Mouse (Mus musculus): Measurements from ENCODE around the gene Krt24.

Krt24 gene

DNA sequence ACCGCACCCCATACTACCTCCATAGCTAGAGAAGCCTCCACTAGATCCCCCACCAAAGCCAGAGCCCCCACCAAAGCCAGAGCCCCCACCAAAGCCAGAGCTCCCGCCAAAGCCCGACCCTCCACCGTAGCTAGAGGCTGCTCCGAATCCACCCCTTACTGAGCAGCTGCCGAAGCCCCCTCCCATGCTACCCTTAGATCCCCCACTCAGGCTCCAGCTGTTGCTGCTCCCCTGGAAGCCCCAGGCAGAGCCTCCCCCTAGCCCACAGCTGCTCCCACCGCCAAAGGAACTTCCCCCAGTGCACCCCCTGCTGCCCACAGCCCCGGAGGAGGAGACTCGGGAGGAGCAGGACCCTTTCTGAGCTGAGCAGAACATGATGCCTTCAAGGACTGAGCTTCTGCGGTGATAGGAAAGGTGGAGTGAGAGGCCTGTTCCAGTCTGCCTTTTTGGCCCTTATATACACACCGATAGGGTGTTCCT is at the start of gene Krt24:
TSS of gene Krt24 (minus strand) at position 430 of the 480 bp plus-strand sequence.
- no peak for ATAC-seq (ENCODE audit: low TSS enrichment)

DNA sequence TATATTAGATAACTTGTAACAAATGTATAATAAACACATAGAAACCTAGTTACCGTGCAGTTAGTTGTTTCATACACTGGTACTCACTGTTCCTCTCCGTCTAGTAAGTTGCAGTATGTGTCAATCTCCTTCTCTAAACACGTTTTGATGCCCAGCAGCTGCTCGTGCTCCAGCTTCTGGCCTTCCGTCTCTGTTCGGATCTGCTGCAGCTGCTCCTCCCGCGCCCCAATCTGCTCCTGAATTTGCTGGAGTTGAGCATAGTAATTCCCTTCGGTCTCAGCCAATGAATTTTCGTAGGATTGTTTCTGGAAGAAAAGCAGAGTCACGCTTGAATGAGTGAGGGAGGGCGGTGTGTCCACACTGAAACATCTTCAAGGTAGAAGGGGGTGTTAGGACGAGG is 48.4 kb upstream of the Krt24 start:
- peak; percentile 52; the same call in 1 of the 2 replicates for ATAC-seq (ENCODE audit: low TSS enrichment)

DNA sequence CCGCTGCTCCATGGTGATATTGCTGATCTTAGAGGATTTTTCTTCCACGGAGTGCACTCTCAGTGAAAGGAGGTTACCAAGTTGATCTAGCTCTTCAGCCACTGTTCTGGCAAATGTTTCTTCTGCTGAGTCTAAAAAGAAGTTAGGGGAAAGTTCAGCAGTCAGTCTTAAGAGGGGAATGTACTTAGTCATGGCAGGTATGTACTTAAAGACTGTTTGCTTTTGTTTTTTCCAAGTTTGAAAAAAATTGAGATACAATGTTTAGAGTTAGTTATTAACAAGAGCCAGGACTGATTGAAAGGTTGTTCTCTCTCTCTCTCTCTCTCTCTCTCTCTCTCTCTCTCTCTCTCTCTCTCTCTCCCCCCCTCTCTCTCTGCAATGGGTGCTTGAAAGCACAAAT is 44.6 kb upstream of the Krt24 start:
- ATAC-seq (ENCODE audit: low TSS enrichment): no peak

DNA sequence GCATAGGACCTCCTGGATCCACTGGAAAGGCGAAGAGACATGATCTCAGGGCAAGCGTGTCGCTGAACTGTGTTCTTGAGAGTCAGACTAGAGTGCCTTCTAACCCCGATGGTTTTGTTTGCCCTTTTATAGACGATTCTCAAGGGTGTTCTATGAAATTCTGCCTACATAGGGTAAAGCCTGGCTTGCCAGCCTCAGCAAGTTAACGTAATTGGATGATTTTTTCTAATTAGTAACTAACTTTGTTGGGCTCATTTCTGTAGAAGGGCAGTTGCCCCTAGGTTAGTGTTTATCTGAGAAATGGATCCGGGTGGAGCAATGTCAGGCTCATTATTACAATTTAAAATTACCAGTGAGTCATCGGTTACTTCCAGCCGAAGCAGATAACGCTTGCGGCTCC is 37.8 kb upstream of the Krt24 start, which contains the start of gene Krt25:
TSS of gene Krt25 (minus strand) at position 101 of the 400 bp plus-strand sequence.
- ATAC-seq (ENCODE audit: low TSS enrichment): no peak

DNA sequence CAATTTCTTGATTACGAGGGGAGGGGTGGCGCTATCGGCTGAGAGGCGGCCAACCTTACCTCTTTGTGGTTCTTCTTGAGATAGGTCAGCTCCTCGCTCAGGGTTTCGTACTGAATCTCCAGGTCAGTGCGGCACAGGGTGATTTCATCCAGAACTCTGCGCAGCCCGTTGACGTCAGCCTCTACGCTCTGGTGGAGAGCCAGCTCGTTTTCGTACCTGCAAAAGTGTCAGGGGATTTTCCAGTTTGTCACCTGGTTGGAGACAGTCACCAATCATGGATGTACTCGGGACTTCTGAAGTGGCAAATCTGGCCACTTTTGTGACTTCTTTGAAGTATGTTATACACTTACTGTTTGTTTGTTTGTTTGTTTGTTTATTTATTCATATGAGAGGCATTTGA is 36.0 kb upstream of the Krt24 start:
- no peak for ATAC-seq (ENCODE audit: low TSS enrichment)

DNA sequence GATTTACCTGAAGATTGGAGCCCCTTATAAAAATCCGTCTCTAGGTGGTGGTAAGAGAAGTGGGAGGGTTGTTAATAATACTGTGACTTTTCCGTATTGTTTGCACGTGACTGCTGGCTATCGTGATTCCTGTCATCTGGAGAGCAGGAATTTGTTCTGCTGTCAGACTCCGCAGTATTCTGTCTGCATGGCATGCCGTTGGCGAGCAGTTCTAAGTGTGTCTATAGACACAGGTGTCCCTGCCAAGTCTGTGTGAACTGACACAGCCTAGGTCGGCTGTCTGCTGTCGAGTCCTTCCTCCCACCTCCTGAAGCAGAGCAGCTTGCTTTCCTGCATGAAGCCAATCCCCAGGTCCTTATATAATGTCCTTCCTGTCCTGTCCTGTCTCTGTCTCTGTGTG is 34.1 kb upstream of the Krt24 start:
- ATAC-seq (ENCODE audit: low TSS enrichment): no peak

DNA sequence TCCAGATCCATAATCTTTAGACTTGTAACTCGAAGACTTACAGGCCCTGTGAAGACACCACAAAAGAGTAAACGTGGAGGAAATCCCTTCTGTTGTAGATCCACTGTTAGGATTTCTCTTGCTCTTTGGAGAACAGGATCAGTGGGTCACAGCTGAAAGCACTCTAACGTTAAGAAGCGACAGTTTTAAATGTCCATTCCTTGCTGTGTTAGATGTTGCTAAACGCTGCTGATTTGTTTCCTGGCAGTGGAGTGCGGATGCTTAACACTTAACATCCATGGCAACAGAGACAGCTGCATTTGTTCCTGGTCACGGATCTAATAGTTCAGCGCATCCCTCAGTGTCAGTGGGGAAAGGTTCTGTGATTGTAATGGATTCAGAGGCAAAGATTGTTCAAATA is 31.5 kb upstream of the Krt24 start:
- no peak for ATAC-seq (ENCODE audit: low TSS enrichment)

DNA sequence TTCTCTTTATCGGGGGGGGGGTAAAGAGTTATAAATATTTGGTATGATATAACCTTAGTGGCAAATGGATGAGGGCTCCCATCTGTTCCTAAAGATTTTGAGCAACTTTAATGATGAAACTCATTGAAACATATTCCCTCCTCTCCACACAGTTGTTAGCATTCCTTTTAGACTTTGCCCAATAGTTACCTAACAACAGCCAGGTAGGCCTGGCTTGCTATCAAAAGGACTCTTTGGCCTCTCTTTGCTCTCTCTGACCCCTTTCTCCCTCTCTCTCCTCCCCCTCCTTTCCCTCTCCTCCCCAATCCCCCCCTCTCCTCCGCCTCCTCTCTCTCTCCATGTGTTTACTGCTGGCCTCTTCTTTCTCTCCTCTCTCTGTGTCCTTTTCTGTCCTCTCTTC is 29.5 kb upstream of the Krt24 start:
- ATAC-seq (ENCODE audit: low TSS enrichment): no peak

DNA sequence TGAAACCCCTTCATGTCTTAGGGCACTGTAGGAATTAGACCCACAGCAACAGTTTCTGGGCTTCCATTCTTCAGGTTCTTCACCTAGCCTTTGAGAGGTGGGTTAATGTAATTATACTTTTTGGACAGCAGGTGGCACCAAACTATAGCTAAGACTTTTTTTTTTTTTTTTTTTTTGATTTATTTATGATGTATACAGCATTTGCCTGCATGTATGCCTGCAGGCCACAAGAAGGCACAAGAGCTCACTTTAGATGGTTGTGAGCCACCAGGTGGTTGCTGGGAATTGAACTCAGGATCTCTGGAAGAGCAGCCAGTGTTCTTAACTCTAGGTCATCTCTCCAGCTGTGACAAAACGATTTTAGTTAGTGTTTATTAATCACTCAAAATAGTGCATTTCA is 25.8 kb upstream of the Krt24 start:
- no peak for ATAC-seq (ENCODE audit: low TSS enrichment)

DNA sequence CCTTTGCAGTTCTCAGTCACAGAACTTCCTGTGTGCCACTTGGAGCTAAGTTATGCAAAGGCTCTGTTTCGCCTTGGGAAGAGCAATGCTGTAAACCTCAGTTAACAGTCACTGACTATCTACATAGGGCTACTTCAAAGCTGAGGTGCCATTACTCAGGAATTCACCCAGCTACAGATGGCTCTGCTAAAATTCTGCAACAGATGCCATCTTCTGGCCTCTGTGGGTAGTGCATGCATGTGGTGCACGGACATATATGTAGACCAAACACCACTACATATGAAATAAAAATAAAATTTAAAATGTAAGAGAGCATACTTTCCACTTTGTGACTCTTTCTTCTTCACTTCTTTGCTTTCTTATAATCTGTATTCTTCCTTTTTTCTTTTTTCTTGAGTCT is 22.5 kb upstream of the Krt24 start:
- ATAC-seq (ENCODE audit: low TSS enrichment): peak; percentile 70; the same call in 1 of the 2 replicates

DNA sequence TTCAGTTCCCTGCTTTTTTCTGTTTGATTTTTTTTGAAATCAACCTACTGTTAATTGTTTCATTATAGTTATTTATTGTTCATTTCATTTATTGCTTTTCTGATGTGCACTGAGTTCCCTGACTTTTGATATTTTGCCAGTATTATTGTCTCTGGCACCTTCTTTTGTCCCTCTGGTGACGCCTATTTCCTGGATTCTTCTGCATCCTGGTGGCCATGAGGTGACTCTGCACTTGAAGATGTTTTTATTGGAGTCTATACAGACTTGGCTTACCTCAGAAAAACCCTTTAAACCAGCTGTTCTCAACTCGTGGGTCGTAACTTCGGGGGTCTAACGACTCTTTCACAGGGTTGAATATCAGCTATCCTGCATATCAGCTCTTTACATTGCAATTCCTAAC is 10.0 kb upstream of the Krt24 start:
- ATAC-seq (ENCODE audit: low TSS enrichment): no peak

DNA sequence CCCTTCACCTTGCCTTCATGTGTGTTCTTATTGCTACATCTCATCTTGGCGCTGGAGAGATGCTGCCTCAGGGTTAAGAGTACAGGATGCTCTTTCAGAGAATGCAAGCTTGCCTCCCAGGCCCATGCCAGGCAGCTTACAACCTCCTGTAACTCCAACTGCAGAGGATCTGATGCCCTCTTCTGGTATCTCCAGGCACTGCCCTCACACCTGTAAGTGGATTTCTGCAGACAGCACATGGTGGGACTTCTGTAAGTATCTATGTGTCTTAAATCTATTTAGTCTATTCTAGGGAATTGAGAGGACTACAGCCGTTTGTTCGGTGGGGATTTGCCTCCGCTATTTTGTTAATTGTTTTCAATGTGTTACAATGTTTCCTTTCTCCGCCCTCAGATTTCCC is 7.8 kb upstream of the Krt24 start:
- ATAC-seq (ENCODE audit: low TSS enrichment): peak; percentile 74; the same call in 1 of the 2 replicates

DNA sequence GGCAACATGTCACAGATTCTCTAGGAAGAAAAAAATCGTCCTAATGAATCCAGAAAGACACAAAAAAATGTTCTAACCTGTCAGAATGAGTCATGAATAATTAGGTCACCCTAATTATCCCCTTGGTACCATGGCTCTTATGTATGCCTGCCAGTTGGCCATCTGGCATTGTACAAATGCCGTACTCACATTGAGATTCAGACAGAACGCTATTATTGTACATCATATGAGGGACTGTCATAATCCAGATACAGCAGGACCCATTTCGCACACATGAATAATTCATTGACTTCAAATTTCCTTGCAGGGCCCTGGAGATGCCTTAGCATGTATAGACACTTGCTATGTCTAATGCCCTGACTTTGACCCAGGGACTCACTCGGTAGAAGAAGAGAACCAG is 1.1 kb downstream of the Krt24 start:
- ATAC-seq (ENCODE audit: low TSS enrichment): no peak

DNA sequence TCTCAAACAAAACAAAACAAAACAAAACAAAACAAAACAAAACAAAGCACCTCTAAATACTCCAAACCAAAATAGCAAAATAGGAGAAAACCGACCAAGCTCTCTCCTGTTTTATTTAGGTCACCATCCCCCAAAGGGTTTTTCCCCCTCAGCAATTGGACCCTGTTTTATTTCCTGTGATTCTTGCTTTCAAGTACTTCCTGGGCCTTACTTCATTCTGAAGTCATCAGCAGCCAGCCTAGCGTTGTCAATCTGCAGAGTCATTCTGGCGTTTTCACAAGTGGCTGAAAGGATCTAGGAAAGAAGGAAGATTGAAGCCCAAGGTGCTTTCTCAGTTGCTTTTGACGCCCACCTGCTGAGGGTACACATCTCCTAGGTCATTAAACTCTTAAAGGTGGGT is 1.7 kb downstream of the Krt24 start:
- ATAC-seq (ENCODE audit: low TSS enrichment): no peak

DNA sequence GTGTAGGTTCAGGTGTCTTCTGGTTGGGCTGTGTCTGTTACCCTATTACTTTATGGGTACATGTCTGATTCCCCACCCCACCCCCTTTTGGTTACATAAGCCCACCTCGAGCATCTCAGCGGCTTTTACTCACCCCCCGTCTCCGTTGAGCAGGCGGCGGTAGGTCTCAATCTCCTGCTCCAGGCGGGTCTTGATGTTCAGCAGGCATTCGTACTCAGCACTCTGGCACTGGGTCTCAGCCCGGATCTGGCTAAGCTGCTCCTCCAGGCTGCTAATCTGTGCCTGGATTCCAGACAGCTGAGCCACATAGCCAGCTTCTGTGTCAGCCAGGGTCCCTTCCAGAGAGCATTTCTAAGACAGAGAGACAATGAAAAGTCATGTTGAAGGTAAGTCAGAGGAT is 3.9 kb downstream of the Krt24 start:
- no peak for ATAC-seq (ENCODE audit: low TSS enrichment)

DNA sequence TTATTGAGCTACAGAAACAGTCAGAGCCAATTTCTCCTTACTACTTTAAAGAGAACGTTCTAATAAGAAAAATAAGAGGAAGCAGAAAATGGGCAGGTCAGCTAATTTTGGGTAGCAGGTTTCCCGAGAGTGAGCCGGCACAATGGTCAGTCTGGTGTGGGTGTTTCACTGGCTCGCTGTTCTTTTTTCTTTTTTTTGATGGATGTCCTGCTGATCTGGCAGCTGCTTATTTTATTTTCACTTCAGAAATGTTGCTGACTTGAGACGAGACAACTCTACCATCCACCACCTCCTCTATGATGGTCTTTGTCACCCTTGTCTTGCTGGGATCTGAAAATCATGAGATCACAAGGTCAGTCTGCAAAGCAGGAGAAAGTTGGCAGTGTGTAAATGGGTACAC is 5.1 kb downstream of the Krt24 start:
- ATAC-seq (ENCODE audit: low TSS enrichment): no peak

DNA sequence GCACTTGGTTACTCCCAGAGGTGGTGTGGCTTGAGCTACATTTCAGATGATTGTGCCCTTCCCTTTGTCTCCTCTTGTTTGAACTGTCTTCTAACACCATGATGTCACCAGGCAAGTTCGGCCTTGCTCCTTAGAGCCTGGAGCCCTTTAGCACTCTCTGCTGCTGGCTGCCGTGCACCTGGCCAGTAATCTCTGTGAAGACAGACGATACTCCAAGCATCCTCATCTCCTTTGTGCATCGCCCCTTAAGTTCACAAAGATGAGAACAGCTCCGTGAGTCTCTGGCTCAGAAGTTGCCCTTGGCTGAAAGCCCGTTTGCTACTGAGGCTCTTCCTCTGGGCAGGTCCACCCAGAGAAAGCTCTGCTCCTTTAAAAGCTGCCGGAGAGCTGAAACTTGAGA is 8.3 kb downstream of the Krt24 start:
- ATAC-seq (ENCODE audit: low TSS enrichment): no peak

DNA sequence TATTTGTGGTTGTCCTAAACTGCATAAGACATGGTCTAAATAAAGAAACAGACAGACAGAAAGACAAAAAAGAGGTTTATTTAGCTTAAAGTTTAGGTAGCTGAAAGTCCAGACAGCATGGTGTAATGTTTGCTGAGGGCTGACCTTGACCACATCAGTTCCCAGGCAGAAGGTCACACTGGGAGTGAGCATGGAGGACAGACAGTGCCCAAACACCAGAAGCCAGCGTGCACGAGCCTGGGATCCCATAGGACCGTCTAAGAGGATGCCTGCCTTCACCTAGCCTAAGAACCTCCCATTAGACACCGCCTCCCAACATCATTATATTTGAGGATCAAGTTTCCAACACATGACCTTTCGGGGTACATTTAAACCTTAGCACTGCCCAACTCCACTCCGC is 9.4 kb downstream of the Krt24 start:
- ATAC-seq (ENCODE audit: low TSS enrichment): no peak

DNA sequence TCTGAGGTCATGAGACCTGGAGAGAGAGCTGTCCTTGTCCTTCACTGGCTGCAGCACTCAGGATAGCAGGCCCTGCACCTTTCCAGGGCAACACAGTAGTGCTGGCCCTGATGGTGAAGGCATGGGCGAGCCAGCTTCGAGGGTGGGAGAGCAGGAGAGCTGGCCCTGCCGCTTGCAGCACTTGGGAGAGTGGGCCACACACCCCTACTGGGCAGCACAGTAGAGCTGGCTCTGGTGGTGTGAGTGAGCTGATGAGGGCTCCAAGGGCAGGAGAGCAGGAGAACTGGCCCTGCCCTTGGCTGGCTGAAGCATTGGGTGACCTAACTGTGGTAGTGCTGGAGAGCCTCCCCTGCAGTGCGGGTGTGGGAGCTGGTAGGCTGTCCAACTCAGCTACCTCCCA is 12.3 kb downstream of the Krt24 start:
- ATAC-seq (ENCODE audit: low TSS enrichment): no peak

DNA sequence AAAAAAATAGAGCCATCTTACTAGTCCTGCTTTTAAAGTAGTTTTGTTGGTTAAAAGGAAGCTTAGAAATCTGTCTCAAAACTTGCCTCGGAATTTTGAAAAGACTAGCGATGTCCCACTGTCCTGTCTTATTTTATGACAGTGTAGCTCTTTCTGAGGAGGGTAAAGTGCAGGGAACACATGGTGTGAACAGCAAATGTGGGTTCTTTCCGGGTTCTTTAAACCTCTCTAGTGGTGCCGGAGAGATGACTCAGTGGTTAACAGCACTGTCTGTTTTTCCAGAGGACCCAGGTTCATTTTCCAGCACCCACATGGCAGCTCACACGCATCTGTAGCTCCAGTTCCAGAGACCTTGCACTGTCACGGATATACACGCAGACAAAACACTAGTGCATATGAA is 15.9 kb downstream of the Krt24 start:
- ATAC-seq (ENCODE audit: low TSS enrichment): no peak

DNA sequence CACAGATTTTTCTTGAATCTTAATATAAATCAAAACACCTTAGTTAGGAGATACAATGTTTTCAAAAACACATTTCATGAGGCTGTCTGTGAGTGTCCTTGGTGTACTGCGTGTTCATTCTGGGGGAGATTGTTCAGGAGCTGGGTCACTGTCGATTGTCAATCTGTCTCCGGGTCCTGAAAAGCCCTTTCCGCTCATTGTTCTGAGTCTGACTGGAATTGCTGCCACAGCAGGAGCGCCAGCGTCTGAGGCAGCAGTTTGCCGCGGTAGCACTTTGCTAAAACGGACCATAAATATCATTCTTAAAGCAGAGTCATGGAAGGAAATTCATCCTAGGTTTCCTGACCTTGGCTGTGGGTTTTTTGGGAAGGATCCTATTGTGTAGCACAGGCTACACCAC is 19.3 kb downstream of the Krt24 start:
- ATAC-seq (ENCODE audit: low TSS enrichment): no peak

DNA sequence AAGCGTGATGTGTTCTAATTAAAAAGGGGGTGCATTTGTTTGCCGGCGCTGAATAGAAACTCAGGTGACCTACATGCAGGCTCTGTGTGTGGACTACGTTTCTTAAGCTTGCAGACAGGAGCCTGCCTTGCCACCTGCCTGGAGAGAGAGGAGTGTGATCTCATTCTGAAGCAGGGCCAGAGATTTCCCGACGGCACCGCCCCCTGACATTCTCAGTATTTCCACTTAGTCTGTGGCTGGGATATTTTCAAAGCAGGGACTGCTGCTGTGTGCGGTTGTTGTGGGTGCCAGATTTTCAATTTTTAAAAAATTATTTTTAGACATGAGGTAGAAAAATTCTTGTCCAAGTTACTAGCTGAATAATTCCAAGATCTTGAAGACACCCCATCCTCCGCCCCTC is 19.8 kb downstream of the Krt24 start:
- peak; percentile 92 for ATAC-seq (ENCODE audit: low TSS enrichment)

DNA sequence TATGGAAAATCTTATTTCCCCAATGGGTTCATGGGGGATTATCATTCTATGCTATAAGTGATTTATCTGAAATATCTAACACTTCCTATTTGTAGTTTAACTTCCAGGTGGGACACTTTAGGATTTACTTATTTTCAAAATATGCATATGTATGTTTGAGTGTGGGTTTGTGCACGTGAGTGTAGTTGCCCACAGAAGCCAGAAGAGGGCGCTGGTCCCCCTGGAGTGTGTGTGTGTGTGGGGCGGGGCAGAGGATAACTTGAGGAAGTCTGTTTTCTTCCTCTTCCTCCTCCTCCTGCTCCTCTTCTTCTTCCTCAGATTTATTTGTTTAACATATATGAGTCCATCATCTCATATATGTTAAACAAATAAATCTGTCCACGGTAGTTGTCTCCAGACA is 28.8 kb downstream of the Krt24 start:
- no peak for ATAC-seq (ENCODE audit: low TSS enrichment)

DNA sequence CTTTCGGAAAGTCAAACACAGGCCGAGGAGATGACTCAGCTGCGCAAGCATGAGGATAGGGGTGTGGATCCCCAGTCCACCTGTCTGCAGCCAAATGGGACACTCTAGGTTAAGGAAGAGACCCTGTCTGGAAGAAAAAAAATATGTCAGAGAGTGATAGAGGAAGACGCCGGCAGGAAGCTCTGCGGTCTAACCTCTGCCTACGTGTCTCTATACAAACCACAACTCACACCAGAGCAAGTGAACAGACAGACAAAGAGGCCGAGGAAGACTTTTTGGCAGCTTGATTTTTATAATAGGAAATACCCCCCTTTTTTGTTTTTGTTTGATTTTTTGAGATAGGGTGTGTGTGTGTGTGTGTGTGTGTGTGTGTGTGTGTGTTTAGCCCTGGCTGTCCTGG is 29.7 kb downstream of the Krt24 start:
- no peak for ATAC-seq (ENCODE audit: low TSS enrichment)

DNA sequence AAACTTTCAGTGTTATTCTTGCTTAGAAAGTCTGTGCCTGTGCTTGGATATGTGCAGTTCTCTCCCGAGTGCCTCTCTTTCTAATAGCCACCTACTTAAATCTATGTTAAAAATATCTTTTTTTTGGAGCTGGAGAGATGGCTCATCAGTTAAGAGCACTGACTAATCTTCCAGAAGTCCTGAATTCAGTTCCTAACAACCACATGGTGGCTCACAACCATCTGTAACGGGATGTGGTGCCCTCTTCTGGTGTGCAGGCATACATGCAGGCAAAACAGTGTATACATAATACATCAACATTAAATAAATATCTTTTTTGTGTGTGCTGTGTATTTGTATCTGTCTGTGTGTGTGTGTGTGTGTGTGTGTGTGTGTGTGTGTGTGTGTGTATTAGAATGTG is 31.2 kb downstream of the Krt24 start:
- ATAC-seq (ENCODE audit: low TSS enrichment): no peak

Data from frontal cortex, adult (tissue).